Mouse (Mus musculus) neural tube, embryonic 10.5 days (tissue): ENCODE results near the gene Rab40c.

ENCODE experiments used
- DNase-seq: peaks from one replicate; pipeline ENCODE4 v3.0.0-alpha.2; 2017; ENCODE audit warnings: low spot score; ENCODE audit errors: extremely low spot score

The Rab40c gene

GRCm38 (mm10) chr17:25946891-25947290 lies 27.4 kb upstream of the Rab40c start:
- no peak for DNase-seq

- DNase-seq, result no peak
These were observed 26.8 kb upstream of the Rab40c start for GRCm38 (mm10) chr17:25946349-25946748.

GRCm38 (mm10) chr17:25945517-25946155 lies 26.1 kb upstream of the Rab40c start:
- DNase-seq, result no peak

- no peak for DNase-seq
These were observed 25.0 kb upstream of the Rab40c start, which contains the start of the genes Pigq and Nhlrc4 for GRCm38 (mm10) chr17:25944366-25945163. TSS of gene Pigq (minus strand) at chr17:25944936. TSS of gene Nhlrc4 (minus strand) at chr17:25944961.

GRCm38 (mm10) chr17:25943769-25944168 lies 24.2 kb upstream of the Rab40c start:
- DNase-seq, result no peak

GRCm38 (mm10) chr17:25943221-25943620 lies 23.7 kb upstream of the Rab40c start:
- DNase-seq, result no peak

GRCm38 (mm10) chr17:25942597-25943151 lies 23.1 kb upstream of the Rab40c start:
- no peak for DNase-seq

- DNase-seq, result peak; percentile 83
These were observed 22.1 kb upstream of the Rab40c start for GRCm38 (mm10) chr17:25941511-25942241.

- DNase-seq, result no peak
These were observed 15.0 kb upstream of the Rab40c start for GRCm38 (mm10) chr17:25934526-25934925.

GRCm38 (mm10) chr17:25925348-25925747 lies 5.8 kb upstream of the Rab40c start:
- DNase-seq, result no peak

GRCm38 (mm10) chr17:25922120-25922519 lies 2.6 kb upstream of the Rab40c start:
- DNase-seq, result no peak

- DNase-seq, result peak; percentile 98
These were observed 487 bp upstream of the Rab40c start for GRCm38 (mm10) chr17:25919786-25920642.

- DNase-seq, result no peak
These were observed 1.3 kb downstream of the Rab40c start for GRCm38 (mm10) chr17:25918037-25918750.

GRCm38 (mm10) chr17:25916931-25917647 lies 2.4 kb downstream of the Rab40c start:
- DNase-seq, result no peak

GRCm38 (mm10) chr17:25914295-25914694 lies 5.2 kb downstream of the Rab40c start:
- no peak for DNase-seq

GRCm38 (mm10) chr17:25913877-25914275 lies 5.7 kb downstream of the Rab40c start:
- no peak for DNase-seq

- no peak for DNase-seq
These were observed 6.2 kb downstream of the Rab40c start for GRCm38 (mm10) chr17:25913186-25913876.

- DNase-seq, result no peak
These were observed 7.7 kb downstream of the Rab40c start for GRCm38 (mm10) chr17:25911816-25912215.

- DNase-seq, result no peak
These were observed 11.9 kb downstream of the Rab40c start for GRCm38 (mm10) chr17:25907640-25908039.
